Comparison of ENCODE assay signal across 31 mouse cellular contexts in genomic region chr4:154360441-154360840, GRCm38 (mm10). TPM values are rescaled to one million over a fixed set of nuclear protein-coding genes. Genes with fewer than 3 reads are reported as not detected.
A peak's percentile ranks its signal among the peaks of the same experiment; 100 is the strongest.
DNase-seq lines count a peak whose midpoint lies in the region; ATAC-seq and TF ChIP-seq lines count a peak whose summit lies in the region.
"Had no signal": no experiment of that assay in that cellular context is flagged by ENCODE, and none has a peak within 500 bp of the region (broad histone marks: within the 10 kb centered on the region; RNA-seq: fewer than 3 reads in every experiment).

No protein-coding gene starts in this region.

- 82% methylated on average over 6 of the region's 7 CpGs for WGBS in heart, embryonic 16.5 days
- 84% methylated on average over 7 of the region's 7 CpGs for WGBS in heart, adult 2 months
- WGBS in embryonic facial prominence, embryonic 10.5 days = 89% methylated on average over 6 of the region's 7 CpGs
- 57% methylated on average over 6 of the region's 7 CpGs for WGBS in small intestine, adult 2 months
- 89% methylated on average over 6 of the region's 7 CpGs for WGBS in hindbrain, embryonic 11.5 days
- WGBS in midbrain, embryonic 11.5 days = 97% methylated on average over 6 of the region's 7 CpGs

- H3K79me2 ChIP-seq in heart, adult 2 months (replicated peaks; ENCODE audit: control insufficient read depth, insufficient read depth, low read length) = no peaks in the 10 kb centered on the region

- TF ChIP-seq CTCF in heart, adult 2 months (IDR thresholded peaks at IDR 0.05) = no peak
- no peak for TF ChIP-seq CTCF in small intestine, adult 2 months (IDR thresholded peaks at IDR 0.05; ENCODE audit: extremely low read depth, insufficient read length, insufficient replicate concordance, low read depth, low read length)

- no peaks in the 10 kb centered on the region for H3K36me3 ChIP-seq in heart, embryonic 16.5 days (ENCODE audit: control insufficient read depth, insufficient read depth)
- no peaks in the 10 kb centered on the region; the same call in 1 of the 2 replicates for H3K36me3 ChIP-seq in heart, adult 2 months (ENCODE audit: control insufficient read depth, insufficient read depth, low read length)
- H3K36me3 ChIP-seq in embryonic facial prominence, embryonic 10.5 days (replicated peaks) = peaks cover 30% of the 10 kb centered on the region
- no peaks in the 10 kb centered on the region for H3K36me3 ChIP-seq in small intestine, adult 2 months (ENCODE audit: control insufficient read depth, insufficient read depth, low read length)
- no peaks in the 10 kb centered on the region for H3K36me3 ChIP-seq in hindbrain, embryonic 11.5 days (ENCODE audit: control insufficient read depth, insufficient read depth, low read length)
- H3K36me3 ChIP-seq in midbrain, embryonic 11.5 days (ENCODE audit: control insufficient read depth, insufficient read depth, low read length) = no peaks in the 10 kb centered on the region
- H3K36me3 ChIP-seq: embryonic facial prominence, embryonic 15.5 days; hindbrain, embryonic 13.5 days; kidney, embryonic 15.5 days; liver, embryonic 13.5 days; midbrain, embryonic 10.5 days; neural tube, embryonic 12.5 days had no signal

- no peak overlapping the region for H3K4me2 ChIP-seq in heart, embryonic 16.5 days (ENCODE audit: low read depth, low read length)
- H3K4me2 ChIP-seq in hindbrain, embryonic 11.5 days (replicated peaks; ENCODE audit: low read depth, low read length) = no peak overlapping the region
- no peak overlapping the region for H3K4me2 ChIP-seq in midbrain, embryonic 11.5 days
- H3K4me2 ChIP-seq: embryonic facial prominence, embryonic 15.5 days; hindbrain, embryonic 13.5 days; kidney, embryonic 15.5 days; limb, embryonic 12.5 days; liver, embryonic 13.5 days; neural tube, embryonic 12.5 days had no signal

- no peaks in the 10 kb centered on the region for H3K27me3 ChIP-seq in heart, embryonic 16.5 days (ENCODE audit: control insufficient read depth, insufficient read depth, low read length)
- no peaks in the 10 kb centered on the region for H3K27me3 ChIP-seq in heart, adult 2 months (ENCODE audit: control insufficient read depth, insufficient read depth, low read length)
- peaks cover 45% of the 10 kb centered on the region for H3K27me3 ChIP-seq in embryonic facial prominence, embryonic 10.5 days (replicated peaks; ENCODE audit: low read depth, poor library complexity, severe bottlenecking)
- no peaks in the 10 kb centered on the region for H3K27me3 ChIP-seq in small intestine, adult 2 months (ENCODE audit: control insufficient read depth, insufficient read depth, low read length)
- no peaks in the 10 kb centered on the region; the same call in 1 of the 2 replicates for H3K27me3 ChIP-seq in hindbrain, embryonic 11.5 days (ENCODE audit: control insufficient read depth, insufficient read depth, low read length)
- H3K27me3 ChIP-seq in midbrain, embryonic 11.5 days (ENCODE audit: control insufficient read depth, insufficient read depth, low read length) = no peaks in the 10 kb centered on the region
- H3K27me3 ChIP-seq: limb, embryonic 12.5 days; liver, embryonic 13.5 days had no signal

- H3K27ac ChIP-seq in heart, embryonic 16.5 days (ENCODE audit: low read length) = peak overlapping the region; percentile 30; the same call in 1 of the 2 replicates
- H3K27ac ChIP-seq in heart, adult 2 months = no peak overlapping the region
- H3K27ac ChIP-seq in embryonic facial prominence, embryonic 10.5 days (replicated peaks) = peak overlapping the region; percentile 48; the same call in 1 of the 2 replicates
- peak overlapping the region; percentile 80 for H3K27ac ChIP-seq in small intestine, adult 2 months (ENCODE audit: insufficient read depth, low read depth, low read length)
- H3K27ac ChIP-seq in hindbrain, embryonic 11.5 days (ENCODE audit: low read depth, low read length) = no peak overlapping the region
- no peak overlapping the region for H3K27ac ChIP-seq in midbrain, embryonic 11.5 days (ENCODE audit: low read depth, low read length)
- H3K27ac ChIP-seq: embryonic facial prominence, embryonic 15.5 days; hindbrain, embryonic 13.5 days; kidney, embryonic 15.5 days; left cerebral cortex, adult 2 months; limb, embryonic 12.5 days; liver, embryonic 13.5 days; macrophage; neural tube, embryonic 12.5 days had no signal

- no peak for DNase-seq in heart, adult 2 months
- peak; percentile 75 for DNase-seq in ES-CJ7 (ENCODE audit: low read depth, low spot score)
- no peak for DNase-seq in embryonic facial prominence, embryonic 10.5 days (ENCODE audit: low spot score)
- no peak for DNase-seq in right cerebral cortex, adult 18-20 months
- DNase-seq in hindbrain, embryonic 11.5 days (ENCODE audit: low spot score) = no peak
- DNase-seq in midbrain, embryonic 11.5 days (ENCODE audit: low spot score, missing footprints) = no peak
- DNase-seq: adrenal gland, postnatal 10 days; B cell, adult 2 months; cerebellum, postnatal 10 days; embryo, embryonic 11 days; kidney, postnatal 4 days; layer of hippocampus, adult 9-11 months; liver, embryonic 13.5 days; spleen, adult 18-20 months; thymus, postnatal 25 days had no signal

- TF ChIP-seq EP300 in heart, adult 2 months (IDR thresholded peaks at IDR 0.05; ENCODE audit: insufficient read depth, low read depth, low read length) = no peak

- no peak overlapping the region for H3K9ac ChIP-seq in heart, embryonic 16.5 days (ENCODE audit: low read length)
- H3K9ac ChIP-seq in heart, adult 2 months (ENCODE audit: low read depth, low read length) = no peak overlapping the region
- no peak overlapping the region for H3K9ac ChIP-seq in hindbrain, embryonic 11.5 days (ENCODE audit: low read depth, low read length)
- H3K9ac ChIP-seq in midbrain, embryonic 11.5 days (ENCODE audit: low read length) = no peak overlapping the region
- H3K9ac ChIP-seq: embryonic facial prominence, embryonic 15.5 days; hindbrain, embryonic 13.5 days; kidney, embryonic 15.5 days; limb, embryonic 12.5 days; liver, embryonic 13.5 days; neural tube, embryonic 12.5 days had no signal

- no peak for ATAC-seq in heart, embryonic 16.5 days (replicated peaks; ENCODE audit: extremely low read depth, insufficient read depth, low FRiP score)
- ATAC-seq in hindbrain, embryonic 11.5 days (ENCODE audit: low FRiP score) = no peak
- no peak for ATAC-seq in midbrain, embryonic 11.5 days (ENCODE audit: low FRiP score)
- ATAC-seq: activated CD4-positive, CD25-positive, alpha-beta regulatory T cell, adult 4 months; inflammation-experienced regulatory T-cells, adult 6 months had no signal

- TF ChIP-seq POLR2A in heart, adult 2 months (IDR thresholded peaks at IDR 0.05; ENCODE audit: insufficient read depth, low read depth, low read length) = no peak
- no peak for TF ChIP-seq POLR2A in small intestine, adult 2 months (IDR thresholded peaks at IDR 0.05; ENCODE audit: low read depth, low read length)

- intact Hi-C loops in heart, adult 2 months (cut with DNase I) = no loop called here

- H3K4me3 ChIP-seq in heart, embryonic 16.5 days (ENCODE audit: low read length) = no peak overlapping the region
- H3K4me3 ChIP-seq in heart, adult 2 months = no peak overlapping the region
- no peak overlapping the region for H3K4me3 ChIP-seq in embryonic facial prominence, embryonic 10.5 days
- no peak overlapping the region for H3K4me3 ChIP-seq in small intestine, adult 2 months (ENCODE audit: low read depth, low read length)
- H3K4me3 ChIP-seq in hindbrain, embryonic 11.5 days (ENCODE audit: low read depth, low read length) = no peak overlapping the region
- no peak overlapping the region for H3K4me3 ChIP-seq in midbrain, embryonic 11.5 days (ENCODE audit: low read depth, low read length)
- H3K4me3 ChIP-seq: embryonic facial prominence, embryonic 15.5 days; hindbrain, embryonic 13.5 days; kidney, embryonic 15.5 days; left cerebral cortex, adult 2 months; limb, embryonic 12.5 days; liver, embryonic 13.5 days; midbrain, embryonic 10.5 days; neural tube, embryonic 12.5 days had no signal

- peaks cover 30% of the 10 kb centered on the region for H3K4me1 ChIP-seq in heart, embryonic 16.5 days (ENCODE audit: control insufficient read depth, insufficient read depth, low read length)
- peaks cover 3% of the 10 kb centered on the region; the same call in 1 of the 2 replicates for H3K4me1 ChIP-seq in heart, adult 2 months (ENCODE audit: control insufficient read depth, insufficient read depth, low read length)
- H3K4me1 ChIP-seq in embryonic facial prominence, embryonic 10.5 days = peaks cover 42% of the 10 kb centered on the region
- peaks cover 19% of the 10 kb centered on the region; the same call in 1 of the 2 replicates for H3K4me1 ChIP-seq in small intestine, adult 2 months (ENCODE audit: control insufficient read depth, insufficient read depth, insufficient read length, low read length)
- no peaks in the 10 kb centered on the region for H3K4me1 ChIP-seq in hindbrain, embryonic 11.5 days (replicated peaks; ENCODE audit: control insufficient read depth, insufficient read depth, low read length)
- peaks cover 10% of the 10 kb centered on the region for H3K4me1 ChIP-seq in midbrain, embryonic 11.5 days (ENCODE audit: control insufficient read depth, insufficient read depth, low read length)

- H3K9me3 ChIP-seq in heart, embryonic 16.5 days (replicated peaks; ENCODE audit: control insufficient read depth, low read length) = no peaks in the 10 kb centered on the region
- H3K9me3 ChIP-seq in embryonic facial prominence, embryonic 10.5 days = no peaks in the 10 kb centered on the region
- no peaks in the 10 kb centered on the region for H3K9me3 ChIP-seq in hindbrain, embryonic 11.5 days (ENCODE audit: control insufficient read depth, low read length)
- no peaks in the 10 kb centered on the region for H3K9me3 ChIP-seq in midbrain, embryonic 11.5 days (ENCODE audit: control insufficient read depth, low read length)
- H3K9me3 ChIP-seq: embryonic facial prominence, embryonic 15.5 days; hindbrain, embryonic 13.5 days; kidney, embryonic 15.5 days; limb, embryonic 12.5 days; liver, embryonic 13.5 days; midbrain, embryonic 10.5 days; neural tube, embryonic 12.5 days had no signal

RNA-seq across cellular contexts. Expression of gene B230104I21Rik, which starts 24.5 kb away (rescaled TPM):
- polyA plus RNA-seq in heart, embryonic 16.5 days (2015; fragmentation: Nextera tagmentation; extraction: Ambion mirVana) = 0.17 TPM in 1 of 2 replicates, not detected in the other
- not detected for total RNA-seq in heart, adult 2 months (2021)
- polyA plus RNA-seq in heart, adult 2 months (2012; rRNA removed) = not detected in 2 replicates
- not detected in 2 replicates for polyA plus RNA-seq in embryonic facial prominence, embryonic 10.5 days (2016; fragmentation: Nextera tagmentation; extraction: Ambion mirVana)
- not detected in 2 replicates for polyA plus RNA-seq in small intestine, adult 2 months (2012; rRNA removed)
- polyA plus RNA-seq in hindbrain, embryonic 11.5 days (2014; fragmentation: Nextera tagmentation; extraction: Ambion mirVana) = not detected in 2 replicates
- not detected in 2 replicates for polyA plus RNA-seq in midbrain, embryonic 11.5 days (2014; fragmentation: Nextera tagmentation; extraction: Ambion mirVana)
- total RNA-seq: adrenal gland, postnatal 10 days; gastrocnemius, adult 18-20 months; left cerebral cortex, adult 2 months; monocyte, adult 5-6 weeks had no signal
- polyA plus RNA-seq: activated CD4-positive, CD25-positive, alpha-beta regulatory T cell, adult 4 months; embryonic facial prominence, embryonic 15.5 days; gonadal fat pad, adult 2 months; heart, postnatal 0 days; hindbrain, embryonic 13.5 days; inflammation-experienced regulatory T-cells, adult 6 months; kidney, embryonic 15.5 days; liver, embryonic 13.5 days; macrophage; midbrain, embryonic 10.5 days; neural tube, embryonic 12.5 days had no signal

RNA-seq across cellular contexts. Expression of gene Arhgef16, which starts 59.0 kb away (rescaled TPM):
- 4.3 and 5.3 TPM in 2 replicates for polyA plus RNA-seq in heart, embryonic 16.5 days (2015; fragmentation: Nextera tagmentation; extraction: Ambion mirVana)
- under 1 TPM; 0.36 to 0.39 TPM for total RNA-seq in heart, adult 2 months (2021)
- 1.2 and 1.6 TPM in 2 replicates for polyA plus RNA-seq in heart, adult 2 months (2012; rRNA removed)
- polyA plus RNA-seq in embryonic facial prominence, embryonic 10.5 days (2016; fragmentation: Nextera tagmentation; extraction: Ambion mirVana) = 9.9 and 10.3 TPM in 2 replicates
- 69.0 and 179 TPM in 2 replicates for polyA plus RNA-seq in small intestine, adult 2 months (2012; rRNA removed)
- 2.5 and 2.9 TPM in 2 replicates for polyA plus RNA-seq in hindbrain, embryonic 11.5 days (2014; fragmentation: Nextera tagmentation; extraction: Ambion mirVana)
- polyA plus RNA-seq in midbrain, embryonic 11.5 days (2014; fragmentation: Nextera tagmentation; extraction: Ambion mirVana) = 0.45 and 0.81 TPM in 2 replicates
- total RNA-seq: monocyte, adult 5-6 weeks had no signal
- polyA plus RNA-seq: macrophage had no signal

Comparison
In these comparisons a context has a peak if more than half of its experiments do, and no peak if none do; other contexts are left out.
1. H3K27ac ChIP-seq: peak in heart, embryonic 16.5 days (single experiment), embryonic facial prominence, embryonic 10.5 days (single experiment) and small intestine, adult 2 months (single experiment); none in heart, adult 2 months (single experiment), hindbrain, embryonic 11.5 days (single experiment) and midbrain, embryonic 11.5 days (single experiment).